Mouse (Mus musculus) liver, embryonic 13.5 days (tissue): ENCODE data around the gene Nsun2. TPM values are rescaled to one million over a fixed set of nuclear protein-coding genes. Genes with fewer than 3 reads are reported as not detected.
A peak's percentile ranks its signal among the peaks of the same experiment; 100 is the strongest.
"Not testable (repeated sequence)": the region's sequence is repeated elsewhere in the genome, so short reads cannot be mapped to it uniquely, and the experiment has no call there.

Source experiments
- ATAC-seq: fragments of 200-750 bp; cut with Nextera tagmentation; 2 replicates; pipeline ENCODE4 v1.8.0; 2017; ENCODE audit warnings: low read depth, mild to moderate bottlenecking, moderate number of reproducible peaks, moderate library complexity
- DNase-seq: peaks from one replicate; pipeline ENCODE4 v3.0.0; 2022
- H3K27ac ChIP-seq: fragments of 300-500 bp; sonication (generic); 2 replicates; pipeline ENCODE4 v1.5.1; 2015; ENCODE audit warnings: moderate library complexity, mild to moderate bottlenecking, inconsistent platforms
- H3K27me3 ChIP-seq: fragments of 300-500 bp; sonication (generic); 2 replicates; pipeline ENCODE4 v1.6.1; 2015; ENCODE audit warnings: mild to moderate bottlenecking, inconsistent platforms
- H3K36me3 ChIP-seq: fragments of 300-500 bp; sonication (generic); 2 replicates; pipeline ENCODE4 v1.6.1; 2015; ENCODE audit warnings: mild to moderate bottlenecking, inconsistent platforms
- H3K4me1 ChIP-seq: fragments of 300-500 bp; sonication (generic); replicated peaks from 2 replicates; pipeline ENCODE4 v1.6.1; 2015; ENCODE audit warnings: inconsistent platforms
- H3K4me2 ChIP-seq: fragments of 300-500 bp; sonication (generic); 2 replicates; pipeline ENCODE4 v1.6.1; 2015; ENCODE audit warnings: inconsistent platforms, mild to moderate bottlenecking, moderate library complexity
- H3K4me3 ChIP-seq: fragments of 300-500 bp; sonication (generic); replicated peaks from 2 replicates; pipeline ENCODE4 v1.5.1; 2015; ENCODE audit warnings: mild to moderate bottlenecking, inconsistent platforms
- H3K9ac ChIP-seq: fragments of 300-500 bp; sonication (generic); 2 replicates; pipeline ENCODE4 v1.6.1; 2015; ENCODE audit warnings: mild to moderate bottlenecking, inconsistent platforms
- H3K9me3 ChIP-seq: fragments of 300-500 bp; sonication (generic); replicated peaks from 2 replicates; pipeline ENCODE4 v1.6.1; 2016; ENCODE audit warnings: inconsistent platforms
- WGBS: fragments of 180-500 bp; shearing (Covaris S2); methylation state at CpG from one replicate; pipeline ENCODE4 v1.1.7; 2015; ENCODE audit not compliant: insufficient replicate concordance; 5-methylcytosine and 5-hydroxymethylcytosine counted together
- polyA plus RNA-seq: library from polyadenylated mRNA; unstranded; fragments of >200 nt; fragmentation: Nextera tagmentation; extraction: Ambion mirVana; gene quantifications from 2 replicates; pipeline ENCODE4 v1.2.1, GENCODE M21; 2015

Nsun2 gene
- polyA plus RNA-seq, 1 experiment from 2014 or later, result 136 TPM

GRCm38 (mm10) chr13:69594577-69595256 is 61.2 kb downstream of the Nsun2 start:
- Histone ChIP-seq H3K9me3 (no peaks in the 10 kb centered on the region), H3K9ac (no peak overlapping the region), H3K27me3 (no peaks in the 10 kb centered on the region), H3K4me2 (no peak overlapping the region), H3K4me1 (no peaks in the 10 kb centered on the region), H3K27ac (no peak overlapping the region), H3K36me3 (no peaks in the 10 kb centered on the region), H3K4me3 (no peak overlapping the region)
- ATAC-seq, result no peak
- 53% methylated on average over 7 of the region's 7 CpGs for WGBS
- DNase-seq, result no peak

- no peak for ATAC-seq
- Histone ChIP-seq H3K4me2 (no peak overlapping the region), H3K27ac (no peak overlapping the region), H3K9ac (no peak overlapping the region), H3K36me3 (no peaks in the 10 kb centered on the region), H3K9me3 (no peaks in the 10 kb centered on the region), H3K4me3 (no peak overlapping the region), H3K27me3 (no peaks in the 10 kb centered on the region), H3K4me1 (no peaks in the 10 kb centered on the region)
- no peak for DNase-seq
- WGBS, result 72% methylated on average over 6 of the region's 6 CpGs
Observed at GRCm38 (mm10) chr13:69595911-69596310, 62.4 kb downstream of the Nsun2 start.

GRCm38 (mm10) chr13:69596515-69596914 is 63.0 kb downstream of the Nsun2 start:
- 76% methylated on average over 2 of the region's 2 CpGs for WGBS
- Histone ChIP-seq H3K9me3 (no peaks in the 10 kb centered on the region), H3K4me1 (no peaks in the 10 kb centered on the region), H3K36me3 (no peaks in the 10 kb centered on the region), H3K27me3 (no peaks in the 10 kb centered on the region), H3K4me3 (no peak overlapping the region), H3K9ac (no peak overlapping the region), H3K27ac (no peak overlapping the region), H3K4me2 (no peak overlapping the region)
- ATAC-seq, result no peak
- DNase-seq, result no peak

- Histone ChIP-seq H3K36me3 (no peaks in the 10 kb centered on the region), H3K4me1 (no peaks in the 10 kb centered on the region), H3K4me3 (no peak overlapping the region), H3K27ac (no peak overlapping the region), H3K4me2 (no peak overlapping the region), H3K9me3 (no peaks in the 10 kb centered on the region), H3K27me3 (no peaks in the 10 kb centered on the region), H3K9ac (no peak overlapping the region)
- 79% methylated on average over 10 of the region's 10 CpGs for WGBS
- DNase-seq, result no peak
- no peak for ATAC-seq
Observed at GRCm38 (mm10) chr13:69598867-69599266, 65.3 kb downstream of the Nsun2 start.

GRCm38 (mm10) chr13:69600863-69601262 is 67.3 kb downstream of the Nsun2 start:
- H3K4me2 ChIP-seq, H3K36me3 ChIP-seq, H3K4me3 ChIP-seq, H3K27ac ChIP-seq, H3K4me1 ChIP-seq, H3K9me3 ChIP-seq, ATAC-seq, H3K27me3 ChIP-seq, DNase-seq, H3K9ac ChIP-seq: not testable (repeated sequence)
- 78% methylated on average over 5 of the region's 5 CpGs for WGBS

- DNase-seq (no peak), ATAC-seq (no peak)
- H3K4me2 ChIP-seq, result no peak overlapping the region
- no peaks in the 10 kb centered on the region for H3K36me3 ChIP-seq
- H3K4me3 ChIP-seq, result no peak overlapping the region
- no peaks in the 10 kb centered on the region for H3K9me3 ChIP-seq
- H3K4me1 ChIP-seq, result no peaks in the 10 kb centered on the region
- no peaks in the 10 kb centered on the region for H3K27me3 ChIP-seq
- no peak overlapping the region for H3K27ac ChIP-seq
- H3K9ac ChIP-seq, result no peak overlapping the region
- 63% methylated on average over 5 of the region's 5 CpGs for WGBS
Observed at GRCm38 (mm10) chr13:69601321-69601720, 67.8 kb downstream of the Nsun2 start.

GRCm38 (mm10) chr13:69604670-69605069 is 71.1 kb downstream of the Nsun2 start:
- H3K4me2 ChIP-seq, result no peak overlapping the region
- H3K4me3 ChIP-seq, result no peak overlapping the region
- peaks cover 3% of the 10 kb centered on the region; the same call in 1 of the 2 replicates for H3K27me3 ChIP-seq
- no peaks in the 10 kb centered on the region for H3K36me3 ChIP-seq
- peaks cover 7% of the 10 kb centered on the region; the same call in 1 of the 2 replicates for H3K4me1 ChIP-seq
- DNase-seq, result no peak
- no peak for ATAC-seq
- H3K9me3 ChIP-seq, result no peaks in the 10 kb centered on the region
- no peak overlapping the region for H3K9ac ChIP-seq
- 59% methylated on average over 1 of the region's 1 CpGs for WGBS
- H3K27ac ChIP-seq, result no peak overlapping the region

GRCm38 (mm10) chr13:69608734-69609133 is 75.2 kb downstream of the Nsun2 start:
- Histone ChIP-seq H3K36me3 (peaks cover 7% of the 10 kb centered on the region), H3K4me3 (no peak overlapping the region), H3K4me1 (peaks cover 28% of the 10 kb centered on the region), H3K4me2 (no peak overlapping the region), H3K9me3 (no peaks in the 10 kb centered on the region), H3K27ac (no peak overlapping the region), H3K27me3 (peaks cover 7% of the 10 kb centered on the region; the same call in 1 of the 2 replicates), H3K9ac (no peak overlapping the region)
- 35% methylated on average over 8 of the region's 8 CpGs for WGBS
- DNase-seq (no peak), ATAC-seq (no peak)

- peaks cover 7% of the 10 kb centered on the region; the same call in 1 of the 2 replicates for H3K27me3 ChIP-seq
- no peak overlapping the region for H3K27ac ChIP-seq
- WGBS, result 1% methylated on average over 40 of the region's 40 CpGs
- no peaks in the 10 kb centered on the region for H3K9me3 ChIP-seq
- ATAC-seq (no peak), DNase-seq (peak; percentile 2)
- peak overlapping the region; percentile 98 for H3K4me2 ChIP-seq
- peaks cover 26% of the 10 kb centered on the region for H3K36me3 ChIP-seq
- peak overlapping the region; percentile 75 for H3K9ac ChIP-seq
- H3K4me3 ChIP-seq, result peak overlapping the region; percentile 96
- H3K4me1 ChIP-seq, result peaks cover 29% of the 10 kb centered on the region
Observed at GRCm38 (mm10) chr13:69610751-69611397, 77.3 kb downstream of the Nsun2 start.

- Histone ChIP-seq H3K4me2 (peak within 1 kb of the TSS; percentile 98), H3K9me3 (no peaks in the 10 kb centered on the region), H3K27ac (peak within 1 kb of the TSS; percentile 44; the same call in 1 of the 2 replicates), H3K4me1 (peaks cover 29% of the 10 kb centered on the region), H3K27me3 (peaks cover 7% of the 10 kb centered on the region; the same call in 1 of the 2 replicates), H3K4me3 (peak within 1 kb of the TSS; percentile 96), H3K9ac (peak within 1 kb of the TSS; percentile 86), H3K36me3 (peaks cover 34% of the 10 kb centered on the region)
- DNase-seq (peak; percentile 99), ATAC-seq (peak; percentile 97)
- WGBS, result under 1% methylated on average over 69 of the region's 69 CpGs
Observed at GRCm38 (mm10) chr13:69611398-69612174, 78.0 kb downstream of the Nsun2 start, which contains the start of gene Srd5a1. Gene Srd5a1, minus strand, starts transcription at chr13:69611442.

GRCm38 (mm10) chr13:69612175-69612544 is 78.6 kb downstream of the Nsun2 start:
- Histone ChIP-seq H3K27ac (peak overlapping the region; percentile 44; the same call in 1 of the 2 replicates), H3K36me3 (peaks cover 39% of the 10 kb centered on the region), H3K4me2 (peak overlapping the region; percentile 98), H3K4me3 (peak overlapping the region; percentile 96), H3K9ac (peak overlapping the region; percentile 86), H3K27me3 (peaks cover 7% of the 10 kb centered on the region; the same call in 1 of the 2 replicates), H3K4me1 (peaks cover 29% of the 10 kb centered on the region), H3K9me3 (no peaks in the 10 kb centered on the region)
- no peak for ATAC-seq
- 1% methylated on average over 24 of the region's 24 CpGs for WGBS
- DNase-seq, result no peak
